Mouse (Mus musculus): ENCODE results near the gene Tarm1. TPM values are rescaled to one million over a fixed set of nuclear protein-coding genes. Genes with fewer than 3 reads are reported as not detected.

Tarm1 gene
- polyA plus RNA-seq, 1 experiment from 2014 or later, result not detected

Other genes starting within 250 kb of the Tarm1 start
- 36.9 and 38.5 TPM in 2 replicates for gene Myadm, start 213.5 kb downstream of the Tarm1 start, polyA plus RNA-seq (2014; fragmentation: Nextera tagmentation; extraction: Ambion mirVana)
- gene Prkcg, start 213.4 kb downstream of the Tarm1 start, polyA plus RNA-seq (2014; fragmentation: Nextera tagmentation; extraction: Ambion mirVana), result 0.39 and 2.0 TPM in 2 replicates
- 2.6 and 2.9 TPM in 2 replicates for gene Cacng7, start 169.7 kb downstream of the Tarm1 start, polyA plus RNA-seq (2014; fragmentation: Nextera tagmentation; extraction: Ambion mirVana)
- gene Cacng8, start 111.9 kb downstream of the Tarm1 start, polyA plus RNA-seq (2014; fragmentation: Nextera tagmentation; extraction: Ambion mirVana), result 4.7 and 6.5 TPM in 2 replicates
- 0.34 TPM in 1 of 2 replicates, not detected in the other for gene Cacng6, start 78.4 kb downstream of the Tarm1 start, polyA plus RNA-seq (2014; fragmentation: Nextera tagmentation; extraction: Ambion mirVana)
- gene Oscar, start 113.5 kb upstream of the Tarm1 start, polyA plus RNA-seq (2014; fragmentation: Nextera tagmentation; extraction: Ambion mirVana), result 0.11 and 0.20 TPM in 2 replicates
- 296 and 350 TPM in 2 replicates for gene Ndufa3, start 114.7 kb upstream of the Tarm1 start, polyA plus RNA-seq (2014; fragmentation: Nextera tagmentation; extraction: Ambion mirVana)
- gene Tfpt, start 127.3 kb upstream of the Tarm1 start, polyA plus RNA-seq (2014; fragmentation: Nextera tagmentation; extraction: Ambion mirVana), result 29.0 and 30.7 TPM in 2 replicates
- gene Prpf31, start 127.4 kb upstream of the Tarm1 start, polyA plus RNA-seq (2014; fragmentation: Nextera tagmentation; extraction: Ambion mirVana), result 142 and 151 TPM in 2 replicates
- gene Cnot3, start 142.6 kb upstream of the Tarm1 start, polyA plus RNA-seq (2014; fragmentation: Nextera tagmentation; extraction: Ambion mirVana), result 57.4 and 63.9 TPM in 2 replicates
- 15.3 and 16.5 TPM in 2 replicates for gene Leng1, start 163.2 kb upstream of the Tarm1 start, polyA plus RNA-seq (2014; fragmentation: Nextera tagmentation; extraction: Ambion mirVana)
- 3.9 and 4.3 TPM in 2 replicates for gene Tmc4, start 174.9 kb upstream of the Tarm1 start, polyA plus RNA-seq (2014; fragmentation: Nextera tagmentation; extraction: Ambion mirVana)
- gene Tsen34, start 190.2 kb upstream of the Tarm1 start, polyA plus RNA-seq (2014; fragmentation: Nextera tagmentation; extraction: Ambion mirVana), result 257 and 283 TPM in 2 replicates
- gene Mboat7, start 190.9 kb upstream of the Tarm1 start, polyA plus RNA-seq (2014; fragmentation: Nextera tagmentation; extraction: Ambion mirVana), result 27.6 and 28.4 TPM in 2 replicates
- 1,406 and 1,416 TPM in 2 replicates for gene Rps9, start 201.4 kb upstream of the Tarm1 start, polyA plus RNA-seq (2014; fragmentation: Nextera tagmentation; extraction: Ambion mirVana)
- 0.10 and 0.17 TPM in 2 replicates for gene Pirb, start 217.8 kb upstream of the Tarm1 start, polyA plus RNA-seq (2014; fragmentation: Nextera tagmentation; extraction: Ambion mirVana)